Mouse (Mus musculus): ENCODE data around the gene Vmn2r87.
"Not testable (repeated sequence)": the region's sequence is repeated elsewhere in the genome, so short reads cannot be mapped to it uniquely, and the experiment has no call there.

Gene Vmn2r87

GRCm38 (mm10) chr10:130497296-130497695 lies at the start of gene Vmn2r87:
Gene Vmn2r87 (minus strand): TSS chr10:130497396.
- no peak for TF ChIP-seq GATA4 (IDR thresholded peaks at IDR 0.05; ENCODE audit: insufficient replicate concordance, low read length)

- no peak for TF ChIP-seq GATA4 (IDR thresholded peaks at IDR 0.05; ENCODE audit: insufficient replicate concordance, low read length)
Measured at GRCm38 (mm10) chr10:130536101-130536500, 38.9 kb upstream of the Vmn2r87 start.

GRCm38 (mm10) chr10:130527926-130528325 lies 30.7 kb upstream of the Vmn2r87 start:
- no peak for TF ChIP-seq GATA4 (IDR thresholded peaks at IDR 0.05; ENCODE audit: insufficient replicate concordance, low read length)

GRCm38 (mm10) chr10:130470311-130470760 lies 26.9 kb downstream of the Vmn2r87 start:
- no peak for TF ChIP-seq GATA4 (IDR thresholded peaks at IDR 0.05; ENCODE audit: insufficient replicate concordance, low read length)

- not testable (repeated sequence) for TF ChIP-seq GATA4 (IDR thresholded peaks at IDR 0.05; ENCODE audit: insufficient replicate concordance, low read length)
Measured at GRCm38 (mm10) chr10:130455950-130456349, 41.2 kb downstream of the Vmn2r87 start, which contains the start of gene Vmn2r86. Gene Vmn2r86 (minus strand): TSS chr10:130456050.

- TF ChIP-seq GATA4 (IDR thresholded peaks at IDR 0.05; ENCODE audit: insufficient replicate concordance, low read length) = no peak
Measured at GRCm38 (mm10) chr10:130444776-130445175, 52.4 kb downstream of the Vmn2r87 start.

- TF ChIP-seq GATA4 (IDR thresholded peaks at IDR 0.05; ENCODE audit: insufficient replicate concordance, low read length) = not testable (repeated sequence)
Measured at GRCm38 (mm10) chr10:130429603-130430002, 67.6 kb downstream of the Vmn2r87 start, which contains the start of gene Vmn2r85. Gene Vmn2r85 (minus strand): TSS chr10:130429703.

Data from liver, adult (tissue).